Mouse (Mus musculus) E14TG2a.4 (cell line): ENCODE measurements at regions not wholly inside any gene's neighbourhood (a gene's known extent, or its start where the extent isn't known, plus 50 kb on each side); places are given as distances from the start of the nearest gene placed in this dataset.

ENCODE experiments used
- H3K27me3 ChIP-seq: 2 replicates; pipeline ENCODE4 v1.6.1; 2014; ENCODE audit warnings: low read length, control low read depth; ENCODE audit not compliant: insufficient read depth
- H3K36me3 ChIP-seq: 2 replicates; pipeline ENCODE4 v1.6.1; 2014; ENCODE audit warnings: low read length, control low read depth; ENCODE audit not compliant: insufficient read depth
- H3K4me1 ChIP-seq: replicated peaks from 2 replicates; pipeline ENCODE4 v1.6.1; 2014; ENCODE audit warnings: low read depth, low read length, control low read depth
- H3K4me3 ChIP-seq: replicated peaks from 2 replicates; pipeline ENCODE4 v1.5.1; 2014; ENCODE audit warnings: mild to moderate bottlenecking, low read length
- H3K9me3 ChIP-seq: 2 replicates; pipeline ENCODE4 v1.6.1; 2014; ENCODE audit warnings: low read length, control low read depth
- CTCF ChIP-seq: conservative IDR thresholded peaks from 2 replicates; pipeline ENCODE4 v1.5.1; 2014; ENCODE audit warnings: low read length
- NANOG ChIP-seq: IDR thresholded peaks from 2 replicates; pipeline ENCODE4 v1.6.1; 2014; ENCODE audit warnings: borderline replicate concordance, low read length, mixed read lengths
- POU5F1 ChIP-seq: IDR thresholded peaks from 2 replicates; pipeline ENCODE4 v1.6.1; 2014; ENCODE audit warnings: low read length, borderline replicate concordance

DNA sequence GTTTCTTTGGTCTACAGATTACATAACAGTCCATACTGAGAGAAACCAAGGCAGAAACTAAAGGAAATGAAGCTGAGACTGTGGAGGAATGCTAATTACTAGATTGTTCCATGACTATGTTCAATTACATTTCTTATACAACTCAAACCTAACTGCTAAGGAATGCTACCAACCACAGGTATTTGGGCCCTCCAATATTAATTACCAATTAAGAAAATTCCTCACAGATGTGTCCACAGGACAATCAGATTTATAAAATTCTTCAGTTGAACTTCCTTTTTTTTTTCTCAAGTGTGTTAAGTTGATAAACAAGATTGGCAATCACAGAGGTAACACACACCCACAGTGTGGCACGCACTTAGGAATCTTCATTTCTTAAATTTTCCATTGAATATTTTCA is 196.8 kb upstream of the A730009L09Rik start:
- TF ChIP-seq NANOG = no peak
- TF ChIP-seq POU5F1 = no peak
- no peak for TF ChIP-seq CTCF
- no peaks in the 10 kb centered on the region for H3K9me3 ChIP-seq
- no peak overlapping the region for H3K4me3 ChIP-seq

DNA sequence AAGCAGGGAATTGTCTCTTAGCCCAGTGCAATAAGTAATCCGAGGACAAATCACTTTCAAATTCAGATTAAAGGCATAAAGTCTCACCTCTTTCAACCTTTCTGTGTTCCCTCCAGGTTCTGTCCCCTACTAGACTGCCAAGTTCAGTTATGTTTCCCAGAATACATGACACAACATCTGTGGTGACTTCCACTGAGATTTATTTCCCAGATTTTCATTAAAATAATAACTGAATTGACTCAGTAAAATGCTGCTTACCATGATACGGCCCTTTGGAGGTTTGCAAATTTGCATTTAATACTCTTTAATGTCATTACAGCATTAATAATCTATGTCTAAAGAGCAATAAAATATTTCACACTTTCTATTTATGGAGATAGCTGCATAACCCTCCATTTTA is 193.4 kb upstream of the A730009L09Rik start:
- H3K27me3 ChIP-seq = no peaks in the 10 kb centered on the region
- H3K36me3 ChIP-seq = no peaks in the 10 kb centered on the region
- H3K4me1 ChIP-seq = no peaks in the 10 kb centered on the region
- no peaks in the 10 kb centered on the region for H3K9me3 ChIP-seq
- H3K4me3 ChIP-seq = no peak overlapping the region
- TF ChIP-seq POU5F1 (no peak), CTCF (no peak), NANOG (no peak)

More for the DNA sequence above, 196.8 kb upstream of the A730009L09Rik start:
- no peaks in the 10 kb centered on the region for H3K4me1 ChIP-seq
- no peaks in the 10 kb centered on the region for H3K27me3 ChIP-seq
- H3K36me3 ChIP-seq = no peaks in the 10 kb centered on the region

DNA sequence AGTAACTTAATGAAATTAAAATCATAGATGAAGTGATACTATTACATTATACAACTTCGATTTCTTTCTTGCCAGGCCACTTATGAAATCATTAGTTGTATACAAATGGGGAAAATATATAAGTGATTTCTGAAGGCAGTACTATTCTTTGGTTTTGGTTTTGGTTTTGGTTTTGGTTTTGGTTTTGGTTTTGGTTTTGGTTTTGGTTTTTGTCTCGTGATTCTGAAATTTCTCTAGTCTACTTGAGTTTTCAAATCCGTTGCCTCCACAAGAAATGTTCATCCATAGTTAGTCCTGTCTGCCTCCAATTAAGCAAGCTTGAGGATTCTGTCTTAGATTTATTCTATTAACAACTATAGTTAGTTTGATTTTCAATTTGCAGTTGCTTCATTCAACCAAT is 184.6 kb upstream of the A730009L09Rik start:
- Histone ChIP-seq H3K36me3 (no peaks in the 10 kb centered on the region), H3K27me3 (no peaks in the 10 kb centered on the region), H3K9me3 (no peaks in the 10 kb centered on the region), H3K4me3 (no peak overlapping the region), H3K4me1 (no peaks in the 10 kb centered on the region)
- TF ChIP-seq NANOG = no peak
- TF ChIP-seq CTCF = no peak
- no peak for TF ChIP-seq POU5F1

DNA sequence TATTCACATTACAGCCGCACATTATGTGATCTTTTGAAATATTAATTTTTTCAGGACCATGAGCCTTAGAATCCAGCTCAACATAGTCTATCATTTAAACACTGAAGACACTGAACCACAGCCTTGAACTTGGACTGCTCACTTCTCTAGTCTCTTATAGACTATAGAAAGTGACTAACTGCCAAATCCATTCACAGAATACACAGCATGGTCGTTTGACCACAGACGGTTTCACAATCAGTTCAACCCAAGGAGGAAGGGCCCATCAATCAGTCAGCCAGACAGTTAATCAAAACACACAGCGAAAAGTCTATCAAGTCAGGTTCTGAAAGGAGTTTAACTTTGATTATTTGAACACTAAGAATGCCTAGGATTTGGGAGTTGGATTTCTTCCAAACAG is 168.8 kb upstream of the A730009L09Rik start:
- H3K4me3 ChIP-seq = no peak overlapping the region
- no peaks in the 10 kb centered on the region for H3K36me3 ChIP-seq
- no peaks in the 10 kb centered on the region for H3K9me3 ChIP-seq
- no peaks in the 10 kb centered on the region for H3K4me1 ChIP-seq
- no peaks in the 10 kb centered on the region for H3K27me3 ChIP-seq
- TF ChIP-seq NANOG (no peak), POU5F1 (no peak), CTCF (no peak)

DNA sequence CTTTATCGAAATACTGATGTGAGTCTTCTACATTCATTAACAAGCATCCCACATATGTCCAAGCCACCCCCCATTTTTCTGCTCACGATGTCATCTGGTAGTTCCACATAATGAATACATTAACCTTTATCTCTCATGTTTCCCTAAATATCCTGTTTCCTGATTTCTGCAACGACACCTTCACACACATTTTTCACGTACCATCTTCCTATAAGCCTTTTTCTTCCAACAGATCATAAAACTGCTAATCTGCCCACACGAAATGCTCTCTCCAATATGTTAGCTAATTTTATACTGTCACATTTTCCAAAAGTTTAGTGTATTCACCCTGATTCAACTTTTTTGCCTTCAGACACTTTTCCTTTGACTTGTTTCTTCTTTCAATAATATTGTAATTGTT is 159.8 kb upstream of the A730009L09Rik start:
- Histone ChIP-seq H3K9me3 (peaks cover 10% of the 10 kb centered on the region), H3K36me3 (no peaks in the 10 kb centered on the region), H3K27me3 (no peaks in the 10 kb centered on the region), H3K4me1 (no peaks in the 10 kb centered on the region), H3K4me3 (no peak overlapping the region)
- TF ChIP-seq NANOG (no peak), POU5F1 (no peak), CTCF (no peak)

DNA sequence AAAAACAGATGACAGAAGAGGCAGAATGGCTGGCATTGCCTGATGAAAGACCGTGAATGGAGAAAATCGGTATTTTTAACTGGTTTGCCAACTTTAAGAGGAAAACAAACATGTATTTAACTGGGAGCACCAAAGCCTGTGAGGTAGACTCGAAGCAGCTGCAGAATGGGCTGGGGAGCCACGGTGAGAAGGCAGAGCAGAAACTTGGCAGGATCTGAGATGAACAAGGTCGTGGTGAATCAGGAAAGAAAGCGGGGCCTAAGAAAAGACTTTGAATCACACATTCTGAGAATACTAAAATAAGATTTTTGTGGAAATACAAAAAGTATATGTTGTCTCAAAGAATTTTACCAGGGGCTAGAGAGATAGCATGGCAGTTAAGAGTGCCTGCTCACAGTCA is 149.0 kb upstream of the A730009L09Rik start:
- Histone ChIP-seq H3K36me3 (no peaks in the 10 kb centered on the region), H3K9me3 (no peaks in the 10 kb centered on the region), H3K4me1 (no peaks in the 10 kb centered on the region), H3K27me3 (no peaks in the 10 kb centered on the region), H3K4me3 (no peak overlapping the region)
- TF ChIP-seq CTCF (no peak), POU5F1 (no peak), NANOG (no peak)

DNA sequence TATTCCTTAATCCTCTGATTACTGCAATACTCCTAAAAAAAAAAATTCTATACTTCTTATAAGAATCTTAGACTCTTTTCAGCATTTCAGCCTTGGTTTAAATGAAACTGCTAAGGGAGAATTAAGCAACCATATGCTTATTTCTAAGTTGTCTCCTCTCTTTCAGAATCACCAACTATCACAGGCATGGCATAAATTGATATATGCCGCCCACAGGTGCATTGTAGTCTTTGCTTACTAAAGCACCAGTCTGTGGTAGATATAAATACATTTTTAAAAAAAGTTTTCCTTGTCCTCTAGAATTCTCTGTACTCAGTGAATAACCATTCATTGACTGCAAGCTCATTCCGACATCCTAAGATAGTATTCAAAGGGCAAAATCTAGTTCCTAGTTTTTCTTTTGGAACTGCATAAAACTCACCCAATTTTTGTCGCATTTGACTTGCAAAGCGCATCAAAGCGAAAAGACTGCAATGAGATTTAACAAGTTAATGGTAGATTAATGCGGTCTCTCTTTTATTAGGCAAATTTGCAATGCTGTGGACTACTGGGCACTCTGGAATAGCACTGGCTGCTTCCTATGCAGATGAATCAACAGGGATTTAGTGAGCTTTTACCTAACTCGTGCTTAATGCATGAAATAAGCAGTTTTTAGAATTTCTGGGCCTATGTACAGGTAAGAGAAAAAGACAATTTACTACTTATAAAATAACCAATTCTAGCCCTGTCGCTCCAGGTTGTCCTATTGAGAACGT is 145.8 kb upstream of the A730009L09Rik start:
- no peaks in the 10 kb centered on the region for H3K9me3 ChIP-seq
- H3K36me3 ChIP-seq = no peaks in the 10 kb centered on the region
- no peaks in the 10 kb centered on the region for H3K27me3 ChIP-seq

DNA sequence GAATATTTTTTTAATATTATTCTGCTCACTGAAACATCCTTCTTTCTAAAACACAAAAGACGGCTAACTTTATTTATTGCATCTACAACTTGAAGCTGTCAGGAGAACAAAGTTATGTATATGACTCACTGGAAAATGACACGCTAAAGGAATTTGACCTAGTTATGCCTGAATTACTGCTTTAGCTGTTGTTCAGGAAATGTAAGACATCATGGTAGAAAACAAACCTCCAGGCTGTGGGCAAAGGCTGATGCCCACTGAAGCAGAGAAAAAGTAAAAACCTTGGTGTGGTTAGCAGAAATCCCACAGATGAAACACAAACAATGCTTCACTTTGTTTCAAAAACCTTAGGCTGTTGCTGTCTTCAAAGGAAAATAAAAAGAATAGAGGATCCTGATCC is 136.5 kb upstream of the A730009L09Rik start:
- H3K27me3 ChIP-seq = no peaks in the 10 kb centered on the region
- H3K4me1 ChIP-seq = no peaks in the 10 kb centered on the region
- no peaks in the 10 kb centered on the region for H3K9me3 ChIP-seq
- TF ChIP-seq CTCF (no peak), POU5F1 (no peak), NANOG (no peak)
- H3K36me3 ChIP-seq = no peaks in the 10 kb centered on the region
- no peak overlapping the region for H3K4me3 ChIP-seq

More for the DNA sequence above, 145.8 kb upstream of the A730009L09Rik start:
- H3K4me3 ChIP-seq = no peak overlapping the region
- H3K4me1 ChIP-seq = no peaks in the 10 kb centered on the region
- TF ChIP-seq NANOG (no peak), CTCF (no peak), POU5F1 (no peak)

DNA sequence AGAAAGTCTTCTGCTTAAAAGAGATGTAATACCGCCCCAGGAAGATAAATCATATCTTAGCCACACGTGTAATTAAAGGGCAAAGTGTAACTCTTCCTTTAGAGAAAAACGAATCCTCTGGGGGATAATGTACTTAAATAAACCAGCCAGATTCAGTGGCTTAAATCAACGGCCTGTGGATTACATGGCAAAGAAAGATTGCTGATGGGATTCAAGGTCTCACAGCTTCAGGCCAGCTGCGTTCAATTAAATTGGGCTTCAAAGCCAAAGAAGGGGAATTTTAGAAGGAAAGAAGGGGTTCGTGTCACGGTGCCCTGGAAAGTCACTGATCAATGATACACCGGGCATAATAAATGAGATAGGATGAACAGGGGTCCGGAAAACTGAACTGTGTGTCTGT is 123.2 kb upstream of the A730009L09Rik start:
- Histone ChIP-seq H3K4me3 (no peak overlapping the region), H3K36me3 (no peaks in the 10 kb centered on the region), H3K9me3 (peaks cover 16% of the 10 kb centered on the region), H3K4me1 (no peaks in the 10 kb centered on the region), H3K27me3 (no peaks in the 10 kb centered on the region)
- TF ChIP-seq NANOG = no peak
- no peak for TF ChIP-seq CTCF
- TF ChIP-seq POU5F1 = no peak
